Mouse (Mus musculus): ENCODE data around the gene Slc27a5. TPM values are rescaled to one million over a fixed set of nuclear protein-coding genes. Genes with fewer than 3 reads are reported as not detected.
A peak's percentile ranks its signal among the peaks of the same experiment; 100 is the strongest.

Slc27a5 gene
- 0.09 TPM in 1 of 2 replicates, not detected in the other for polyA plus RNA-seq (2015; fragmentation: Nextera tagmentation; extraction: Ambion mirVana)

GRCm38 (mm10) chr7:12998053-12998452 lies at the start of gene Slc27a5:
Gene Slc27a5 (minus strand): TSS chr7:12998192.
- WGBS: 68% methylated on average over 5 of the region's 5 CpGs
- Histone ChIP-seq H3K4me3 (no peak within 1 kb of the TSS), H3K9me3 (no peaks in the 10 kb centered on the region), H3K4me1 (no peaks in the 10 kb centered on the region), H3K9ac (no peak within 1 kb of the TSS; the same call in 1 of the 2 replicates), H3K27me3 (no peaks in the 10 kb centered on the region), H3K36me3 (no peaks in the 10 kb centered on the region), H3K4me2 (no peak within 1 kb of the TSS), H3K27ac (no peak within 1 kb of the TSS)
- ATAC-seq (ENCODE audit: borderline replicate concordance, extremely low read depth, low FRiP score, low TSS enrichment): no peak

- peak; percentile 50; the same call in 1 of the 2 replicates for ATAC-seq (ENCODE audit: borderline replicate concordance, extremely low read depth, low FRiP score, low TSS enrichment)
- 2% methylated on average over 2 of the region's 2 CpGs for WGBS
- no peak overlapping the region for H3K9ac ChIP-seq
These were observed 48.1 kb upstream of the Slc27a5 start for GRCm38 (mm10) chr7:13046084-13046483.

DNA sequence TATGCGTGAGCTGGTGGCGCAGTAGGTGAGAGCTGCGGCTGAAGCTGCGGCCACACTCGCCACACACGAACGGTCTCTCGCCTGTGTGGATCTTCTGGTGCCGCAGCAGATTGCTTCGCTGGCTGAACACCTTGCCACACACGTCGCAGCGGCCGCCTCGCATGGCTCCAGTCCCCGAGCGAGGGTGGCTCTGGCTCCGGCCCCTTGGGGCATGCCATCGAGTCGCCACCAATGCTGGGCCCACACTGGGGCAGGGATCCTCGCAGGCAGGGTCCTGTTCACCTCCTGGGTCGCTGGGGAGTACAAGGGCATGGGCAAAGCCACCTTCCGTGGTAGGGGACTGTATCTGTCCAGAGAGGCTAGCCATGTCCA lies 46.2 kb upstream of the Slc27a5 start:
- peak overlapping the region; percentile 94 for H3K4me2 ChIP-seq
- WGBS: 2% methylated on average over 23 of the region's 23 CpGs
- no peaks in the 10 kb centered on the region for H3K9me3 ChIP-seq
- H3K4me3 ChIP-seq: peak overlapping the region; percentile 48
- peak overlapping the region; percentile 50; the same call in 1 of the 2 replicates for H3K9ac ChIP-seq
- peaks cover 42% of the 10 kb centered on the region for H3K27me3 ChIP-seq
- no peak overlapping the region for H3K27ac ChIP-seq
- H3K4me1 ChIP-seq: peaks cover 14% of the 10 kb centered on the region
- H3K36me3 ChIP-seq: no peaks in the 10 kb centered on the region
- no peak for ATAC-seq (ENCODE audit: borderline replicate concordance, extremely low read depth, low FRiP score, low TSS enrichment)

More at GRCm38 (mm10) chr7:13046084-13046483, 48.1 kb upstream of the Slc27a5 start:
- Histone ChIP-seq H3K27ac (no peak overlapping the region), H3K4me1 (peaks cover 13% of the 10 kb centered on the region), H3K36me3 (no peaks in the 10 kb centered on the region), H3K9me3 (no peaks in the 10 kb centered on the region), H3K4me3 (no peak overlapping the region), H3K27me3 (peaks cover 42% of the 10 kb centered on the region), H3K4me2 (no peak overlapping the region)

DNA sequence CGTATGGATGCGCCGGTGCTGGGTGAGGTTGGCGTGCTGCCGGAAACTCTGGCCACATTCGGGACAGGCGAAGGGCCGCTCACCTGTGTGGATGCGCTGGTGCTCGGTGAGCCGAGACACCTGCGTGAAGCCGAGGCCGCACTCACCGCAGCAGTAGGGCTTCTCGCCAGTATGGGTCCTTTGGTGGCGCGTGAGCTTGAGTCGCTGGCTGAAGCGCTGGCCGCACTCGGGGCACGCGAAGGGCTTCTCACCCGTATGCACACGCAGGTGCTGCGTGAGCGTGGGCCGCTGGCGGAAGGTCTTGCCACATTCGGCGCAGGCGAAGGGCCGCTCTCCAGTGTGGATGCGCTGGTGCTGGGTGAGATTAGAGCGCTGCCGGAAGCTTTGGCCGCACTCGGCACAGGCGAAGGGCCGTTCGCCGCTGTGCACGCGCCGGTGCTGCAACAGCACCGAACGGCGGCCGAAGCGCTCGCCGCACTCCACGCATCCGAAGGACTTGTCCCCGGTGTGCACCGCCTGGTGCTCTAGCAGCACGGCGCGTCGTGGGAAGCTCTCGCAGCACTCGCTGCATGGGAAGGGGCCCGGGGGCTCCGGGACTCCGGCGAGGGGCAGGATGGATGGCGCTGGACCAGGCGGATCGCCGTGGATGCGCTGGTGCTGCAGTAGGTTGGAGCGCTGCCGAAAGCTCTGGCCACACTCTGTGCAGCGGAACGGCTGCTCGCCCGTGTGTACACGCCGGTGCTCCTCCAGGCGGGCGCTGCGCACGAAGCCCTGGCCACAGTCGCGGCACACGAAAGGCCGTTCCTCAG lies 45.7 kb upstream of the Slc27a5 start:
- H3K4me1 ChIP-seq: peaks cover 20% of the 10 kb centered on the region
- H3K4me2 ChIP-seq: peak overlapping the region; percentile 94
- 4% methylated on average over 88 of the region's 88 CpGs for WGBS
- no peaks in the 10 kb centered on the region for H3K9me3 ChIP-seq
- peak overlapping the region; percentile 50 for H3K9ac ChIP-seq
- no peaks in the 10 kb centered on the region for H3K36me3 ChIP-seq
- ATAC-seq (ENCODE audit: borderline replicate concordance, extremely low read depth, low FRiP score, low TSS enrichment): peak; percentile 35; the same call in 1 of the 2 replicates
- H3K4me3 ChIP-seq: peak overlapping the region; percentile 48
- H3K27me3 ChIP-seq: peaks cover 42% of the 10 kb centered on the region
- no peak overlapping the region for H3K27ac ChIP-seq

GRCm38 (mm10) chr7:13043120-13043444 lies 45.1 kb upstream of the Slc27a5 start:
- Histone ChIP-seq H3K36me3 (no peaks in the 10 kb centered on the region), H3K27me3 (peaks cover 42% of the 10 kb centered on the region), H3K4me2 (peak overlapping the region; percentile 94), H3K4me1 (peaks cover 21% of the 10 kb centered on the region), H3K9me3 (no peaks in the 10 kb centered on the region), H3K4me3 (peak overlapping the region; percentile 48), H3K27ac (no peak overlapping the region), H3K9ac (0 out of 2 replicates have a peak overlapping the region, but pooled peaks have one; percentile 50)
- no peak for ATAC-seq (ENCODE audit: borderline replicate concordance, extremely low read depth, low FRiP score, low TSS enrichment)
- WGBS: 37% methylated on average over 16 of the region's 16 CpGs

GRCm38 (mm10) chr7:13042511-13042910 lies 44.5 kb upstream of the Slc27a5 start:
- 69% methylated on average over 6 of the region's 6 CpGs for WGBS
- no peak overlapping the region for H3K4me3 ChIP-seq

DNA sequence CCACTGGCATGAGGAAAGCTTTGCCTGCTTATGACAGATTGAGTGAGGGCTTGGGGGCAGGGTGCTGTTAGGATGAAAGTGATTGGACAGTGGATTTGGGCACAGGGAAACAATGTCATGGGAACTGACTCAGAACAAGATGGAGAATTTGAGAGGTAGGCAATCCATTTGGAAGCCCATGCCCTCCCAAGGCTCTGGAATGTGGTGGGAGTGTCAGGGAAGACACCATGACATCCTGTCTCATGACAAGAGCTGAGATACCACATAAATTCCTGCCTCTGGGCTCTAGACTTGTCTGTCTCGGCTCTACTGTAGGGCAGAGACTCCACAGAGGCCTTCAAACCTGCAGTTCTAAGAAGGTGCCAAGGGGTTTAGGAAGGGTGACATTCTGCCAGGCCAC lies 43.3 kb upstream of the Slc27a5 start:
- Histone ChIP-seq H3K27me3 (peaks cover 42% of the 10 kb centered on the region), H3K36me3 (peaks cover 1% of the 10 kb centered on the region), H3K4me3 (no peak overlapping the region), H3K9me3 (no peaks in the 10 kb centered on the region), H3K27ac (no peak overlapping the region), H3K4me1 (peaks cover 29% of the 10 kb centered on the region), H3K4me2 (no peak overlapping the region), H3K9ac (no peak overlapping the region)
- WGBS: 56% methylated on average over 1 of the region's 1 CpGs
- ATAC-seq (ENCODE audit: borderline replicate concordance, extremely low read depth, low FRiP score, low TSS enrichment): no peak

More at GRCm38 (mm10) chr7:13042511-13042910, 44.5 kb upstream of the Slc27a5 start:
- no peak overlapping the region for H3K27ac ChIP-seq
- no peaks in the 10 kb centered on the region for H3K9me3 ChIP-seq
- peaks cover 21% of the 10 kb centered on the region for H3K4me1 ChIP-seq
- H3K4me2 ChIP-seq: no peak overlapping the region
- H3K36me3 ChIP-seq: no peaks in the 10 kb centered on the region
- peaks cover 42% of the 10 kb centered on the region for H3K27me3 ChIP-seq
- ATAC-seq (ENCODE audit: borderline replicate concordance, extremely low read depth, low FRiP score, low TSS enrichment): no peak
- no peak overlapping the region for H3K9ac ChIP-seq

DNA sequence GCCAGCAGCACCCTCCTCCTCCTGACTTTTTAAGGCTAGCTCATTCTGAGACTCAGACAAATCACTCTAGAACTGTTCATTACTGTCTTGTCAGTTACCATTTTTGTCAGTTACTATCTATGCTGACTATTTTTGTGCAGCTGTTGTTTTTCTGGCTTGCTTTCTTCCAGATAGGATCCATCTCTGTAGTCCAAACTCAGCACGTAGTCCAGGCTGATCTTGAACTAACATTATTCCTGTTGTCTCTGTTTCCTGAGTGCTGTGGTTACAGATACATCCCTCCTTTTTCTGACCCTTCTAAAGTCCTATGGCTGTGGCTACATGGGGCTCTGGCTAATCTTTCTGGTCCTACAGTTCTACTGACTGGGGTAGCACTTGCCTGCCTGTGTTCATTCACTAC lies 41.2 kb upstream of the Slc27a5 start:
- Histone ChIP-seq H3K27ac (peak overlapping the region; percentile 100), H3K4me2 (peak overlapping the region; percentile 82), H3K27me3 (peaks cover 28% of the 10 kb centered on the region), H3K9ac (peak overlapping the region; percentile 96), H3K9me3 (no peaks in the 10 kb centered on the region), H3K4me3 (peak overlapping the region; percentile 66), H3K4me1 (peaks cover 41% of the 10 kb centered on the region), H3K36me3 (peaks cover 16% of the 10 kb centered on the region)
- WGBS: 74% methylated on average over 1 of the region's 1 CpGs
- no peak for ATAC-seq (ENCODE audit: borderline replicate concordance, extremely low read depth, low FRiP score, low TSS enrichment)

DNA sequence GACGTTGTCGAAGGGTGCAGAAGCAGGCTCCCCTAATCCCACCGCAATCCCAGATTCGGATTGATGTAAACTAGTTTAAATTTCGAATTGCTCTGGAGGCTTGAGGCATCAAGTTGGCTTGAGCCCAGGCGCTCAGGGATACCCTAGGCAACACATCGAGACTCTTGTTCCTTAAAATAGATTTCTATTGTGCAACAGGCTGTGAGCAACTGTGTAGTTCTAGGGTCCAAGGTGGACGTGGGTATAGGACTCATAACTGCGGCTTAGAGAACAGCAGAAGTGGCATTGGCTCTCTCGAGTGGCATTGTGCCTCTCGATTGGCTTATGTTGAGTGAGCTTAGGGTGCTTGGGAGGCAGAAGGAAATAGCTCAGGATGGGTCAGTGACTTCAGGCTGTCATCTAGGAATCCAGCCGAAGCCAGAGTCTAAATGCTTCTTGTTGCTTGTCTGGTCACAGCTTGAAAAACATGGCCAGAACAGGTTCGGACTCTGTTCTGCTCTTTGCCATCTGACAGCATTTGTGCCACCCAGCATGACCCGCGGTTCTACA lies 40.7 kb upstream of the Slc27a5 start:
- 17% methylated on average over 15 of the region's 15 CpGs for WGBS
- Histone ChIP-seq H3K4me2 (peak overlapping the region; percentile 82), H3K36me3 (peaks cover 16% of the 10 kb centered on the region), H3K9ac (peak overlapping the region; percentile 96), H3K27ac (peak overlapping the region; percentile 100), H3K9me3 (no peaks in the 10 kb centered on the region), H3K4me1 (peaks cover 41% of the 10 kb centered on the region), H3K27me3 (peaks cover 23% of the 10 kb centered on the region), H3K4me3 (peak overlapping the region; percentile 66)
- ATAC-seq (ENCODE audit: borderline replicate concordance, extremely low read depth, low FRiP score, low TSS enrichment): no peak

DNA sequence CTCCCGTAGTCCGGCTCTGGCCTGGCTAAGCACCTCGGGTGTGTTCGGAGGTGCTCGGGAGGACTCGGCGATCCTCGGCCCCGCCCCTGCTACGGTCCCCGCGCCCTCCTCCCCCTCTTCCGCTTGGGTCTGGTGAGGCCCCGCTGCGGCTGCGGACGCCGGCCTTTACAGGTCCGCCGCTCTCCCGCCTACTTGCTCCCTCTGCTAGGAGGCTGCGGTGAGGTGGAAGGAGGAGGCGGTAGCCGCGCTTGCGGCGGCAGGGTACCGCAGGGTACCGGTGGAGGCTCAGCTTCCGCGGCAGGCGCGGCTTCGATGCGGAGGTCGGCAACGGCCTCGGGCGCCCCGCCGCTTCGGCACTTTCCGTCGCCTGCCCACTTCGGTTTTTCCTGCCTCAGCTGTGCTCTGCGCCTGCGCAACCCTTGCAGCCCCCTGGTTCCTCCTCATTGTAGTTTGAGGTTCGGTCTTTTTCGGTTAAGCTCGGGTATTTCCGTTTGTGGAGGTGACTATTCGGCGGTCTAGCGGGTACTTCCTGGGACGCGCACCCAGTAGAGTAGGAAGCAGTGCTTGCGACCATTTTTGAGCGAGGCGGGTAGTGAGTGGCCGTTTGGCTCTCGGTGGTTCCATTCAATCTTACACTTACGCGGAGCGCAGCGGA lies 40.0 kb upstream of the Slc27a5 start, which contains the start of gene Ube2m:
Ube2m (minus strand) TSS at position 375 of the 655 bp plus-strand sequence.
- Histone ChIP-seq H3K9me3 (no peaks in the 10 kb centered on the region), H3K27ac (peak within 1 kb of the TSS; percentile 100), H3K4me3 (peak within 1 kb of the TSS; percentile 66), H3K4me1 (peaks cover 41% of the 10 kb centered on the region), H3K9ac (peak within 1 kb of the TSS; percentile 96), H3K36me3 (peaks cover 19% of the 10 kb centered on the region), H3K4me2 (peak within 1 kb of the TSS; percentile 82), H3K27me3 (peaks cover 16% of the 10 kb centered on the region)
- peak; percentile 95 for ATAC-seq (ENCODE audit: borderline replicate concordance, extremely low read depth, low FRiP score, low TSS enrichment)
- WGBS: under 1% methylated on average over 64 of the region's 65 CpGs

DNA sequence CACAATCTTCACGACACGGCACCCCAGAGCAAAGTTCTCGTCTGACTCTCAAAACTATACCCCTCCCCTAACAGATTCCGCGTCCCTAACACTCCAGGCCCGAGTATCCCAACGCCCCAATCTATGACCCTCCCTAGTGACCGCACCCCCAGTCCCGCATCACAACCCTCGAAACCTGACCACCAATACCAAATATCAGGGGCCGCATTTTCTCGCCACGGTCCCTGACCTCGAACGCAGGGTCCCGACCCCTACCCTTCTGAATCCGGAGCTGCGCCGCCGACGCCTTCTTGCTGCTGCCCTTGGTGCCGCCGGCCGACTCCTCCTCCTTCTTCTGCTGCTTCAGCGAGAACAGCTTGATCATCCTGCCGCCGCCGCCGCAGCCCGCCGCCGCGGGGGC lies 39.4 kb upstream of the Slc27a5 start:
- peak overlapping the region; percentile 100 for H3K27ac ChIP-seq
- peak overlapping the region; percentile 96 for H3K9ac ChIP-seq
- peaks cover 25% of the 10 kb centered on the region for H3K36me3 ChIP-seq
- H3K4me1 ChIP-seq: peaks cover 41% of the 10 kb centered on the region
- peak overlapping the region; percentile 66 for H3K4me3 ChIP-seq
- under 1% methylated on average over 32 of the region's 33 CpGs for WGBS
- no peak for ATAC-seq (ENCODE audit: borderline replicate concordance, extremely low read depth, low FRiP score, low TSS enrichment)
- H3K27me3 ChIP-seq: peaks cover 10% of the 10 kb centered on the region
- H3K4me2 ChIP-seq: peak overlapping the region; percentile 82
- no peaks in the 10 kb centered on the region for H3K9me3 ChIP-seq
